Mouse (Mus musculus): ENCODE measurements at regions not wholly inside any gene's neighbourhood (a gene's known extent, or its start where the extent isn't known, plus 50 kb on each side); places are given as distances from the start of the nearest gene placed in this dataset.

GRCm38 (mm10) chr1:144317560-144317959 lies 68.5 kb upstream of the Rgs1 start:
- DNase-seq (ENCODE audit: low spot score), result no peak

- DNase-seq (ENCODE audit: low spot score), result no peak
Measured at GRCm38 (mm10) chr1:144316251-144316650, 67.2 kb upstream of the Rgs1 start.

- no peak for DNase-seq (ENCODE audit: low spot score)
Measured at GRCm38 (mm10) chr1:144314382-144314781, 65.3 kb upstream of the Rgs1 start.

- DNase-seq (ENCODE audit: low spot score), result no peak
Measured at GRCm38 (mm10) chr1:144313318-144313717, 64.3 kb upstream of the Rgs1 start.

- DNase-seq (ENCODE audit: low spot score), result no peak
Measured at GRCm38 (mm10) chr1:144309901-144310300, 60.9 kb upstream of the Rgs1 start.

GRCm38 (mm10) chr1:144308313-144308712 lies 59.3 kb upstream of the Rgs1 start:
- DNase-seq (ENCODE audit: low spot score), result no peak

GRCm38 (mm10) chr1:144307854-144308285 lies 58.8 kb upstream of the Rgs1 start:
- no peak for DNase-seq (ENCODE audit: low spot score)

GRCm38 (mm10) chr1:144307017-144307853 lies 58.2 kb upstream of the Rgs1 start:
- DNase-seq (ENCODE audit: low spot score), result no peak

- no peak for DNase-seq (ENCODE audit: low spot score)
Measured at GRCm38 (mm10) chr1:144306284-144306683, 57.2 kb upstream of the Rgs1 start.

- no peak for DNase-seq (ENCODE audit: low spot score)
Measured at GRCm38 (mm10) chr1:144300670-144301069, 51.6 kb upstream of the Rgs1 start.
